Mouse (Mus musculus) left cerebral cortex, postnatal 25 days (tissue): Measurements from ENCODE around the gene Vmn2r20. TPM values are rescaled to one million over a fixed set of nuclear protein-coding genes. Genes with fewer than 3 reads are reported as not detected.
"Not testable (repeated sequence)": the region's sequence is repeated elsewhere in the genome, so short reads cannot be mapped to it uniquely, and the experiment has no call there.

Source experiments
- DNase-seq, 2 experiments: peaks; one replicate each; pipeline ENCODE4 v3.0.0; 2022; ENCODE audit warnings: low spot score in 2 of 2, mixed read lengths in 1 of 2
- intact Hi-C: fragments of 180-260 bp; cut with DNase I; formaldehyde crosslinking; loops from one replicate; pipeline ENCODE4 v1.15.1; 2025
- total RNA-seq, 2 experiments: library from RNA; stranded (reverse); gene quantifications; 2 replicates each; pipeline ENCODE4 v1.2.3; 2021

Gene Vmn2r20
- total RNA-seq: not detected

GRCm38 (mm10) chr6:123418016-123418415 lies at the start of gene Vmn2r20:
TSS of gene Vmn2r20 (minus strand) at chr6:123418116.
- intact Hi-C loops: not testable (repeated sequence)

GRCm38 (mm10) chr6:123424413-123424812 lies 6.5 kb upstream of the Vmn2r20 start:
- DNase-seq, intact Hi-C loops: not testable (repeated sequence)

More at GRCm38 (mm10) chr6:123418016-123418415, at the start of gene Vmn2r20:
- DNase-seq: not testable (repeated sequence)

GRCm38 (mm10) chr6:123406918-123407665 lies 10.8 kb downstream of the Vmn2r20 start:
- DNase-seq, intact Hi-C loops: not testable (repeated sequence)

DNA sequence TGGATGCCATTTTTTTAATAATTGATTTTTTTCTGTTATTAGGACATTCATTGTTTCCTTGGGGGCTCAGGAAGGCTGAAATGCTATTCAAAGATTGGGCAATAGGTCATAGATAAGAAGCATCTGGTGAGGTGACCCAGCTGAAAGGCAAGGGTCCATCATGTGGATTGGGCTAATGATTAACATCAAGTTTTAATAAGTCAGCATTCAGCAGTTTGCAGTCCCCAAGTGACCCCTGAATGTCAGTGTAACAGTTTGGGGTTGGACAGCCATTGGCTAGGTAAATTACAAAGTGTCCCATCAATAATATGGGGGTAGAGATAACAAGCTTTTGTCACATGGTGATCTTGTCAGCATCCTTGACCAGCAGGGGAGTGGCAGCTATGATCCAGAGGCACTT lies 29.1 kb downstream of the Vmn2r20 start:
- intact Hi-C loops, DNase-seq: not testable (repeated sequence)

DNA sequence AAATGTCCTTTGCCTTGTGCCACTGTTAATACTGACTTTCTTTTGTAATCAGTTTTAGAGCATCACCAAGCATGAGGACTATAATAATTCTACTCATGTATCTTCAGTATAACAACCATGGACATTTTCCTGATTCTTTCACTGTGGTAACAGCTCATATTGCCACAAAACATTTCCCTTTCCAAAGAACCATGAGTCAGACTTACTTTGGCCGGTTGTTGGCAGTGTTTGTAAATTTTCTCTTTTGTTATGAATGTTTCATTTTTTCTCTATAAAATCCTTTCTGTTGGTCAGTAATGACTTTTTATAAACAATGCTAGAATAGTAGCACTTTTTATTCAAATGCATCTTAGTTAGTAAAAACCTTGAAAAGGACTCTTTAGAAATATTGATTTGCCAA lies 71.8 kb downstream of the Vmn2r20 start:
- DNase-seq: no peak
- intact Hi-C loops: no loop called here

DNA sequence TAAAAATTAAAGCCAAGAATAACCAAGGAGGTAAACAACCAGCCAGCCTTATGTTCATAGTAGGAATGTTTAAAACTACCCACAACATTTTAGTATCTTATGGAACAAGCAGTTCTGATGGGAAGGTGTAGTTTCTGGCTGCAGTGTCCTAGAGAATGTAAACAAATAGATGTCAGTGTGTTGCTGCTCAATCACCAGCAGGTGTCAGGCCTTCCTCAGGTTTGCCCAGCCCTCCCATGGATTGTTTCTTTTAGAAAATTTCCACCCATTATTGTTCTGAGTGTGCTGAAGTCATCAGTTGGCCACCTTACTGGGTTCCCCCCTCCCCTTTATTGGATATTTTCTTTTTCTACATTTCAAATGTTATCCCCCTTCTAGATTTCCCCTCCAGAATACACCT lies 77.8 kb downstream of the Vmn2r20 start:
- intact Hi-C loops: loop anchor here (5.0 kb wide), 1 partner anchor 922 kb away; no protein-coding TSS in a partner anchor
- DNase-seq: no peak

DNA sequence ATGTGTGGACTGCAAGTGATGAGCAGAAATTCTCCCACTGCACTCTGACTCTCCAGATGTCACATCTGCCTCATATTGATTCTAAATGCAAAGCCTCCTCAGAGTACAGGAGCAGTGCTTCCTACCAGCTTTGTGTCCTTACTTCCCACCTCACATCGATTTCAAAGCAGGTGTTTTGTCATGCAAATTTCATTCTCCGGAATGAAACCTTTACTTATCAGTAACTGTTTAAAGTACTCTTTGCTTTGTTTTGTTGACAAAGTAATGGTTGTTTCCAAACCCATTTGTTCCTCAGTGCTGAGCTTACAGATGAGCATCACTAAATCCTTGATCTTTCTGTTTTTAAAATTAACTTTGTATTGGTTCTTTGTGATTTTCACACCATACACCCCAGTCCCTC lies 85.4 kb downstream of the Vmn2r20 start:
- DNase-seq: no peak
- intact Hi-C loops: no loop called here

Other genes starting within 250 kb of the Vmn2r20 start
- gene Clec4b2, start 245.2 kb downstream of the Vmn2r20 start, total RNA-seq: not detected
- gene Clec4n, start 188.3 kb downstream of the Vmn2r20 start, total RNA-seq: not detected
- gene Clec4d, start 156.0 kb downstream of the Vmn2r20 start, total RNA-seq: not detected
- not detected for gene Clec4e, start 128.2 kb downstream of the Vmn2r20 start, total RNA-seq
- gene Vmn2r19, start 109.8 kb downstream of the Vmn2r20 start, total RNA-seq: not detected
- not detected for gene Vmn2r21, start 115.3 kb upstream of the Vmn2r20 start, total RNA-seq
- not detected for gene Vmn2r22, start 232.6 kb upstream of the Vmn2r20 start, total RNA-seq